Mouse (Mus musculus): ENCODE measurements around the gene Ccer2.

DNA sequence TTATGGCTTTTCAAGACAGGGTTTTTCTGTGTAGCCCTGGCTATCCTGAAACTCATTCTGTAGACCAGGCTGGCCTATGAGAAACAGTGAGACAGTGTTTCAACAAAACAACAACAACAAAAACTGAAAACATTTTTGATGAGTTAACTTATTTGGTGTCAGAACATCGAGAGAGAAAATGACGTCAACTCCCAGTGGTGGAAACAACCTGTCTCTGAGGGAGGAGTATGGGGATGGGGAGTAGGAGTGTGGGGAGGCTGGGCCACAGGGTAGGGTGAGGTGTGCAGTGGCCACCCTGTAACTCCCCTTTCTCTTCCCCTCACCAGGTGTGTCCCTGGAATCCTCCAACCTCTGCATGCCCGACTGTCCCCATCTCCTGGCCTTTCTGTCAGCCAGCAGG lies 38.5 kb downstream of the Ccer2 start:
- TF ChIP-seq POLR2A (IDR thresholded peaks at IDR 0.05; ENCODE audit: low read depth, low read length) (no peak), CTCF (IDR thresholded peaks at IDR 0.05; ENCODE audit: borderline replicate concordance, insufficient read depth, low read length) (no peak)

Measured in embryonic fibroblast, embryonic 13.5 days (primary cell).